Mouse (Mus musculus) heart, adult 8-10 months (tissue): ENCODE results near the gene Nagk. TPM values are rescaled to one million over a fixed set of nuclear protein-coding genes. Genes with fewer than 3 reads are reported as not detected.
"Not testable (repeated sequence)": the region's sequence is repeated elsewhere in the genome, so short reads cannot be mapped to it uniquely, and the experiment has no call there.

Experiments used
- DNase-seq: peaks from one replicate; pipeline ENCODE4 v3.0.0; 2022; ENCODE audit warnings: low spot score
- total RNA-seq, 4 experiments: library from RNA; stranded (reverse); gene quantifications; 2 replicates each; pipeline ENCODE4 v1.2.4; 2022

Gene Nagk
- 10 to 100 TPM; 19.9 to 25.3 (median 22.7) TPM for total RNA-seq

DNA sequence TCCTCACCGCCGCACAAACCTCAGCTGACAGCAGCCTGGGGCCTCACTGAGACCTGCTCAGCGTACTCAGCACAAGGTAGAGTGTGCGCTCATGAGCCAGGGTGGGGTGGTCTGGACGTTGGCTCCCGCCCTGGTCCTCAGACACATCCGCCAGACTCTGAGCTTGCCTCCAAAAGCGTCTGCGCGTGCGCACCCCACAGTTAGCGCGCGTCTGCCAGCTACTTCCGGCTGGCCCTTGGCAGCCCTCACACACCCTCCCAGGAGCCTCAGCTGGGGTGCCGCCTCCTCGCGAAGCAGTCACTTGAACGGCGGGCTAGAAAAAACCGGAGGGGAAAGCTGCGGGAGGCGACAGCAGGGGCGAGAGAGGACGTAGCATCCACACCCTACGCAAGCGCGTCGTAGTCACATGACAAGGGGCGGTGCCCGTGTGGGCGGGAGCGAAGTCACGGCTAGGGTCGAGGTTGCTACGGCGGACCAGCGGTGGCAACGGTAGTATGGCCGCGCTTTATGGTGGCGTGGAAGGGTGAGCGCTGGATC is at the start of gene Nagk:
Gene Nagk, plus strand, starts transcription at position 223 of the 537 bp plus-strand sequence.
- peak; percentile 92 for DNase-seq

DNA sequence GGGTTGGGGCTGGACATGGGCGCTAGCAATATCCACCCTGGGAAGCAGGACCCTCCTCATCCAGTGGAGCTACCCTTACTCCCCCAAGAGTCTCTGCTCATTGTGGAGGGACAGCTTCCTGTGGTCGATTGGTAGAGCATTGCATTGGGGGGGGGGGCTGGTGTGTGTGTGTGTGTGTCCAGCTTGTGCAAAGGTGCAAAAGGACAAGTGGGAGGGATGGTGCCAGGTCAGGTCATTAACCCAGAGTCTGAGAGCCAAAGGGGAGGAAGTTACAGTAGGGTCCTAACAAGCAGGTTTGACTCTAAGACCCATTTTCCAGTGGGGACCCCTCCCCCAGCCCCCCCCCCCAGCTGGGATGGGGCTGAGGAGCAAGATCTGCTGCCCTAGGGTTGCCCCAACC is 49.3 kb upstream of the Nagk start:
- no peak for DNase-seq

GRCm38 (mm10) chr6:83749286-83749685 is 45.5 kb upstream of the Nagk start:
- DNase-seq: no peak

DNA sequence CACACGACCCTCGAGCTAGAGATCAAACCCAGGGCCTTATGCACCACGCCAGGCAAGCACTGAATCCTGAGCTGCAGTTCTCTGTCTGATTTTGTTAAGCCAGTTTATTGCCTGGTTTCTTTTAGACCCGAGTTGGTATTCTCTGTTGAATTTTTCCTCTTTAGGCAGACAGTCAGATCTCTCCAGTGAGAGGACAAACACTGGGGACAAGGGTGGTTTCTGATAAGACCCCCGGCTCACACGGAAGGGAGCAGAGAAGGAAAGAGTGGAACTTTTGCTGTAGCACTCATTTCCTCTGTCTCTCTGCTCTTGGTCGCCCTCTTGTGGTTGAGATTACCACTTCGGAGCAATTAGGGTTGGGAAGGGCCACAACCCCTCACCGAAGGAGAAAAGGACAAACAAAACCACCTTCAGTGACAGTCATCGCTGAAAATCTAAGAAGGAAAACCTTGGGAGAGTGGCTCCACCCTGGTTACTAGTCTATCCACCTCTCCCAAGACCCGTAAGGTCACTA is 44.6 kb upstream of the Nagk start:
- DNase-seq: peak; percentile 33

DNA sequence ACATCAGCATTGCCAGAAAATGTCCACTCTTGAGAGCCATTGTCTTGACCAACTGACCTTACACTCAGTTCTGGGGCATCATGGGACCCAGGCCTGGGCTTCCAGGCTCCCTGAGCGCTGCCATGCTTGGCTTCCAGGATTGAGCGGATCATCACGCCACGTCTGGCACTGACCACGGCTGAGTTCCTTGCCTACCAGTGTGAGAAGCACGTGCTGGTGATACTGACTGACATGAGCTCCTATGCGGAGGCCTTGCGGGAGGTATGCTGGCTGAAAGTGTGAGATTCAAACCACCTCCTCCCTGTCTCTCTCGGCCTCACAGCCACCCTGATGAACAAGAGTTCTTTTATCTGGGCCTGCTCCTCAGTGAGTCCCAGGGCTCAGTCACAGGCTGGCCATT is 38.7 kb upstream of the Nagk start:
- no peak for DNase-seq

DNA sequence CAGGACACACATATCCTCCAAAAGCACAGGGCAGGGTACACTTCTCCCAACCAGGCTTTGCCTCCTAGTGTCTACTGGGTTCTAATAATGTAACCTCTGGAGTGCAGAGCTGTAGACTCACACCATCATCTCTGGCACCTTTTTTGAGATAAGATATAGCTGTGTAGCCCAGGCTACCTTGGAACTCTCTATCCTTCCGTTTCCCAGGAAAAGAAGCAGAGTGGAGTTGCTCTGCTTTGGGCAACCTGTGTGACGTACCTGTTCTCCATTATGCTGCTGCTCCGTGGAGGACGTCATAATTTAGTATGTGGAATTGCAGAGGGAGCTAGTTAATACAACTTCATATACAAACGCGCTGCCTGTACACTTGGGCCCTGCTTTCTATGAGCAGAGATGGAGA is 32.4 kb upstream of the Nagk start, which contains the start of gene Ankrd53:
Gene Ankrd53, plus strand, starts transcription at position 301 of the 400 bp plus-strand sequence.
- no peak for DNase-seq

DNA sequence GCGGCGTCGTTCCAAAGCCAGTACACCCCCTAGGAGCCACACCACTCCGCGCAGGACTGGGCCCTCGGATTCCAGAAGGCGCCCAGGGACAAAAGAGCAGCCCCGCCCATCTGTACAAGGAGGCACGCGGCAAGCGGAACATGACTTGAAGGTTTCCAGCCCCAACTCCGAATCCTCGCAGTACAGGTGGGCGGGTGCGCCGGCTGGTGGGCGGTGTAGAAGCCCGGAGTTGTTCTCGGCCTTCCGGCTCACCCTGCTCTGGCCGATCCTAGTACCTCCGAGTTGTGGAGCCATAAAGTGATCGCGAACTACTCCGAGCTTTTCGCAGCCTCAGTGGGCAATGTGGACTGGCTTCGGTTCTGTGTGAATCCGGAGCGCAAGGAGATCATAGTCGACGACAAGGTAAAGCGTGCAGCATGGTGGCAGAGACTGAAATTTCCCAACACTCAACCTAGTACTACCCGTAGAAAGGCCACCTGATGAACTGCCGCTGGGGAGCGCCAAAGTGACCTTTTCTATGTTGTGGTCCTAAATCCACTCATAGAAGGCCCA is 31.8 kb upstream of the Nagk start:
- no peak for DNase-seq

DNA sequence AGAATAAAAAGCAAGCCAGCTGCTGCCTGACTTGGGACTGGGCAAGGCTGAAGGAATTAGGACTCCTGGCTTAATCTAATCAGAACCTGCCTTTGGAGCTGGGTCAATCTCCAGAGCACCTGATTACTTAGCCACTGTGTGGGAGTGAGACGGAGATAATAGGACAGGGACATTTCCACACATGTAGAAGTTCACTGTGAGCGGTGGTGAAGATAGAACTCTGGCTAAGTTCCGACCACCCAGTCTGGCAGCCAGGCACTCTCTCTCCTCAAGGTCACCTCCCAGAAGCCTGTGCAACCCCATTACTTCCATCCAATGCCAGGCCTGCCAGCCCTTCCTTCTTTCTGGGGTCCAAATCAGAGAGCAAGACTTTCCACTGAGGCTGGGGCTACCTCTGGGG is 27.8 kb upstream of the Nagk start:
- DNase-seq: no peak

GRCm38 (mm10) chr6:83768485-83768884 is 26.3 kb upstream of the Nagk start:
- no peak for DNase-seq

DNA sequence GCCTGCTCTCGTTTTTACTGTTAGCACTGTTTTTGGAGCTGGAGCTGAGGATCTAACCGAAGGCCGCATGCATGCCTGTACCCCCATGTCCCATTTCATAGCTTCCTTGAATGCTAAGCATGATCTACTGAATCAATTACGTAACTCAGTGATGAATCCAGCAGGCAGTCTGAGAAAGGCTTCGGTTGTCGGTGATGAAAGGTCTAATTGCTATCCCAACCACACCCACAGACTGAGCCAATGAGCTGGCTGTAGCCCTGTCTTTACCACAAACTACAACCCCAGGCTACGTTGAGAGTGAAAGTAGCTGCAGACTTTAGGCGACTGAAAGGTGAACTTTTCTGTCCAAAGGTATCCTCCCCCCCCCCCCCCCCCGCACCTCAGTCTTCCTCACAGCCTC is 20.7 kb upstream of the Nagk start:
- no peak for DNase-seq

GRCm38 (mm10) chr6:83774781-83775563 is 19.8 kb upstream of the Nagk start:
- DNase-seq: no peak

DNA sequence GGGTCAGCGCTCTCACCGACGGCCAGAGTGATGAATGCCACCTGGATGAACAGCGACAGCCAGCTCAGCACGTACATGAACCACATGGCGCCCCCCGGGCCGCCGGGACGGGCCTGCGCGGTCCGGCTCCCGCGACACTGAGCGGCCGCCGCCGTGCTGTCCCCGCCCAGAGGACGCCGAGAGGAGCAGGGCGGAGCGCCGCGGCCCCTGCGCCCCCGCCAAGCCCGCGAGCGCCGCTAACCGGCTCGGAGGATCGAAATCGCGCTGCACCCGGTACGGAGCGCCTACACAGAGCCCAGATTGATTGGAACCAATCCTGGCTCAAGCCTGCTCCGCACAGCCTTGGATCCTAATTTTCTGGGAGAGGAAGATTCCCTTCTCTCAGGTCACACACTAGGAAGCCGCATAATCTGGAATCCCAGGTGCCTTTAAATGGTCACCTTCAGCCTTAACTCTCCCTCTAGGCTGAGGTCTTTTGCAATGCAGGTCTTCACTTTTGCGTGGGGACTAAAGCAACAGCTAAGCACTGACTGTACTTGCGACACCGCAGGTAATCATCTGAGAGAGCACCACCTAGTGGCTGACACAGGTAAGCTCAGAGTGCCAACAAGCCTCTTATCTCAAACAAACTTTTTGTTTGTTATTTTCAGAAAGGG is 19.0 kb upstream of the Nagk start, which contains the start of gene Tex261:
Gene Tex261, minus strand, starts transcription at position 176 of the 656 bp plus-strand sequence.
- peak; percentile 90 for DNase-seq

GRCm38 (mm10) chr6:83778306-83778705 is 16.5 kb upstream of the Nagk start:
- no peak for DNase-seq

DNA sequence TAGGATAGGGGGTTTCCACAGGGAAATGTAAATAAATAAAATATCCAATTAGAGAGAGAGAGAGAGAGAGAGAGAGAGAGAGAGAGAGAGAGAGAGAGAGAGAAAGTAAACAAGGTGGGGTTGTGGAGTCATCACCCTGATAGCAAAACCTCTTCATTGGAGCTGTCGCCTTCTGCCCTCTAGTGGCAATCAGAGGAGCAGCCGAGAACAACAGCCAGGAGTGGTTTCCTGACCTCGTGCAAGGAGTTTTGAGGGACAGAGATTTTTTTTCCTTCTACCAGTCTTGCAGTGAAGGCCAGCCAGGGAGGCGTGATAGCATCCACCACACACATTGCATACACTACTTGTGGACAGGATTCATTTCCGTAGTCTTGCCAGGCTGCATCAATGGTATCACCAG is 15.8 kb upstream of the Nagk start:
- DNase-seq: peak; percentile 60

- no peak for DNase-seq
Observed at GRCm38 (mm10) chr6:83786426-83786825, 8.4 kb upstream of the Nagk start.

DNA sequence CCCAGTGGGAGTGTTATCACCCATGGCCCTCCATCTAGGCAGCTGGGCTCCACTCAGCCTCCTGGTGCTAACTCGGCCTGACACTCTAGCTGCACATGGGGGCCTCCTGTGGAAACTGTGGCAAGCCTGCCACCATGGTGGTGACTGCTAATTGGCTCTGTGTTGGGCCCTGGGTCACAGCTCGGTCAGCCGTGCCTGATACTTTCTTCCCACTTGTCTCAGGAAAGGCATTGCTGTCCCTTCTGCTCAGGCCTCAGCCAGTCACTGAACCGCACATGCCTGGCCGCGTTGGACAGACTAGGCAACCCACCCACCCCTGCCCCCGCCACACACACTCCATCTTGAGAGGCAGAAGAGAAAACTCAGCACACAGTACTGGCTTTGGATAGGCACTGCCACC is 6.2 kb upstream of the Nagk start:
- no peak for DNase-seq

DNA sequence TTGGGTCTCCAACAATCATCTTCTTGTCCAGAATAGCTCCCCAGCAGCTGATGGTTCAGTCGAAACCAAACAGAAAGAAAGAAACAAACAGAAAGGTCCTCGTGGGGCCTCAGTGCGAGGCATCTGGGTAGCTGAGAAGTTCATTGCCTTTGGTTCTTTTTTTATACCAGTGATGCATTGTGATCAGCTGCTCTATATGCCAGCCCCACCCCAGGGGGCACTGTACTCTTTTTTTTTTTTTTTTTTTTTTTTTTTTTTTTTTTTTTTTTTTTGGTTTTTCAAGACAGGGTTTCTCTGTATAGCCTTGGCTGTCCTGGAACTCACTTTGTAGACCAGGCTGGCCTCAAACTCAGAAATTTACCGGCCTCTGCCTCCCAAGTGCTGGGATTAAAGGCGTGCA is 4.2 kb upstream of the Nagk start:
- not testable (repeated sequence) for DNase-seq

DNA sequence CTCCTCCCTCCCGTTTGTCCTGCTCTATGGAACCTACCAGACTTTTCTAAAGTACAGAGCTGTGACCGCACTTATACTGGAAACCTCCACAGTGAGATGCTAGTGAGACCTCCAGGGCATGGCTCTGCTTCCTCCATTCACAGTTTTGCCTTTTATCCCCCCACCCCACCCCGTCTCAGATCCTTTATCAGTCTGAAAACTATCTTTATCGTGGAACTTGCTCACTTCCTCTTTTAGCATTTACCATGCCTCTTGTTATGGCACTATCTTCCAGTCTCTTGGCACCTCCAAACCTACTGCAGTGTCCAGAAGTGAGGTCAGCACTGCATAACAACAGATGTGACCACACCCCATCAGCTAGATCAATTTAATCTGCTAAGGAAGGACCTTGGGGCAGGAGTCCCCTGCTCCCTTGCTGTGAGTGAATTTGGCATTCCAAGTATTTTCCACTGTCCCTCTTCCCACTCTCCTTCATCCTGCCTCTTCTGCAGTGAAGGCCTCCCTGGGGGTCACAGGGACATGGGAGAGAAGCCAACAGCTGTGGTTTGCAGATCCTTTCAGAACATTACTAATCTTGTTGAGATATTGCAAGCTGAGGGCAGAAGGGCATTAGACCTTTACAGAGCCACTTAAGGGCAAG is 3.4 kb upstream of the Nagk start:
- DNase-seq: no peak

DNA sequence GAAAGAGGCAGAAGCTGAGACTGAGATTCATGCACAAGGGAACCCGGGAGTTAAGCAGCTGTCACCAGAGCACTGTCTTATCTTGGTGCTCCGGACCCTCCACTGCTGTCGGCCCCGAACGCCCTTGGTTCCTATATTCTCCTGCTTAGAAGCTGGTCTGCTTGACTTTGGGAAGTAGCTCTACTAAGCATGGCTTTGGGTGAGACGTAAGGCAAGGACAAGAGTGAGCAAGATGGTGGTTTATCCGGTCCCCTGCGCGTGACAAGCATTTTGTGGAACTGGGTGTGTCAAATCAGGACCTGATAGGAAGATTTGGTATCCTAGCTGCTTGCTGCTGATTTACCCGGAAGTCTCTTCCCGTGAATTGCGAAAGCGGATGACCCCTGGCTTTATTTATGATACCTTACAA is 714 bp downstream of the Nagk start:
- peak; percentile 28 for DNase-seq

DNA sequence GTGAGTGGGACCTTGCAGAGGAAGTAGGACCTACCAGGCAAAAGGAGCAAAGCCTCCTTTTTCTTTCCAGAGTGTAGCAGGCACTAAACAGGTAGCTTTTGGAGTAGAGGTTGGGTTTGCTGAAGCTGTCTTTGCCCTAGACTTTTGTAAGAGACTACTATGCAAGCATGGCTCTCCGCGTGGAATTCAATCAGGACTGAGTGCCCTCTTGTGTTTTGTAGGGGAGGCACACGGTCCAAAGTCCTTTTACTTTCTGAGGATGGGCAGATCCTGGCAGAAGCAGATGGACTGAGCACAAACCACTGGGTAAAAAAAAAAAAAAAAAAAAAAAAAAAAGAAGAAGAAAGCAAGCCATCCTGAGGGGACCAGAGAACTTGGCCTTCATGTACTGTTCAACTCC is 1.9 kb downstream of the Nagk start:
- no peak for DNase-seq

DNA sequence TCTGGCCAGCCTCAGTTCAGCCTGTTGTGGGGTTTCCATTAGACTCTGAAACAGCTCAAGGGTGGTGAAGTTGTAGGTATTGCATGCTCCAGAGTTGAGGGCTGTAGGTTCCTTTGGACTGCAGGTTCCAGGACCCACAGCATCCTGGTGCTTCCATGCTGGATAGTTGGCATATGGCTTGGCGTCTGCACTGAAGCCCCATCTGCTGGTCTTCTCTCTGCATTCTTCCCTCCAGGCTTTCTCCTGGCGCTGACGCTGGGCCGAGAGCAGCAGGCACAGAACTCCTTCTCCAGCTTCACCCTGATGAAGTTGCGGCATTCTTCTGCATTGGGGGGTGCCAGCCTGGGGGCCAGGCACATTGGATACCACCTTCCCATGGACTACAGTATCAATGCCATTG is 7.3 kb downstream of the Nagk start:
- no peak for DNase-seq

GRCm38 (mm10) chr6:83802846-83803245 is 8.1 kb downstream of the Nagk start:
- DNase-seq: no peak
